Mouse (Mus musculus) urinary bladder, adult 2 months (tissue): ENCODE results near the gene Mlf2. TPM values are rescaled to one million over a fixed set of nuclear protein-coding genes. Genes with fewer than 3 reads are reported as not detected.
"Not testable (repeated sequence)": the region's sequence is repeated elsewhere in the genome, so short reads cannot be mapped to it uniquely, and the experiment has no call there.

ENCODE experiments used
- DNase-seq: peaks from one replicate; pipeline ENCODE4 v3.0.0; 2022; ENCODE audit warnings: low spot score
- polyA plus RNA-seq: library from polyadenylated mRNA; depleted of rRNA; stranded (reverse); fragments of >200 nt; gene quantifications from 2 replicates; pipeline ENCODE4 v1.2.3, GENCODE M21; 2012; rRNA removed

The Mlf2 gene
- 273 and 291 TPM in 2 replicates for polyA plus RNA-seq

DNA sequence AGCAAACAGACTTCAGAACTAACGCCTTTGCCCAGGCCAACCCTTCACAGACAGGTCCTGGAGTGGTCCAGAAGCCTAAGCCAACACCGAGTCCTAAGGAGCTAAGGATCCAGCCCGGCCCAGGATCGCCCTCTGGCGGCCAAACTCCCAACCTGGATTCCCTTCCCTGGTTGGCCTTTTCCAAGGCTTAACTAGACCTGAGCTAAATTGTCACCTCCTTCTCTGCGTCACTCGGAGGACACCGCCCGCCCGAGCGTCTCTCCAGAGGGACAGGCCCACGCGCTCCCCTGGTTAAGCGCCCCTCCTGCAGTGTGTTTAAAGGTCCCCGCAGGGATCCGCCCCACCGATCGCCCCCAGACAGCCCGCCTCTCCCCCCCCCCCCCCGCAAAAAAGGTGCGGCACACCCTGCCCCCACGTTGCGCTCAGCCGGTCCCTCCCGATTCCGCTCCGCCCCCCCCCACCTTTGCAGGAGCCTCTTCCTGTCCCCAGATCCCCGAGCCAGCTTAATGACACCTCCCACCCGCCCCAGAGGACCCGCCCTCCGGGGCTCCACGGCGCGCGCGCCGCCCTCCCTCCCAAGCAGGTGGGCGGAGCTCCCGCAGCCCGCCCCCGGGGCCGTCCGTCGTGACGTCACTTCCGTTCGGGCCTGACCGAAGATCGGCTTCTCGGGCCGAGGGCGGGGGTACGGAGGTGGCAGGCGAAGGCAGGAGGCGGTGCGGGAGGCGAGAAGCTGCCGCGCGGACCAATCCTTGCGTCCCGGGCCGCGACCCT lies at the start of gene Mlf2:
TSS of gene Mlf2 (plus strand) at position 633 of the 771 bp plus-strand sequence.
- peak; percentile 98 for DNase-seq

DNA sequence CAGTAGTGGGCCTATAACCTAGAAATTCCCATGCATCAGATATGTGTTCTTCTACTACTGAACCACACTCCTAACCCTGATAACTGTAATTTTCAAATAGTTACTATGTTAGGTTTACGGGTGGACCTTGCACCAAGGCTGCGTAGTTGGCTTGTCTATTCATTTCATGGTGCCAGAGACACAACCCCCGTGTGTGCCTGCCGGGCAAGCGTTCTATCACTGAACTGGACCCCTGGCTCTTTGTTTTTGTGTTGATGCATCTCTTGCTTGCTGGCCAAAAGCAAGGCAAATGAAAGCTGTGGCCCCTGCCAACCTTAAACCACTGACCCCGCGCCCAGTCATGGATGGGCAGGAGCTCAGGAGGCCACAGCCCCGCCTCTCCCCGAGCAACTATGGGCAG lies 49.4 kb upstream of the Mlf2 start:
- no peak for DNase-seq

DNA sequence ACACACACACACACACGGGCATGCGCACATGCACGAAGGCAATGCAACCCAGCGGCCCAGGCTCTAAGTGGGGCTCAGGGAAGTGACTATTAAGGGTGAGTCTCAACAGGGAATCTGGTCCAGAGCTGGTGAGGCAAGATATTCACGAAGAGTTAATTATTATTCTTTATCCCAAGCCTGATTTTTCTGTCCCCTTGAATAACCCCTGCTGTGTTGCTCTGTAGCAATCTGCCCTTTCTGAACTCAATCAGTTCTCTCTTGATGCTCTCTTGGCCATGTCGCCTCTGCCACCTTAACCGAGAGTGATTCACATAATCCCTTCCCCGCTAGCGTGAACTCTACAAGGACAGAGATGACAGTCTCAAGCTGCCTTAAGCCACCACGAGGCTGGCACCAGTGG lies 47.8 kb upstream of the Mlf2 start:
- no peak for DNase-seq

- DNase-seq = no peak
These were observed 46.3 kb upstream of the Mlf2 start for GRCm38 (mm10) chr6:124884714-124885500.

DNA sequence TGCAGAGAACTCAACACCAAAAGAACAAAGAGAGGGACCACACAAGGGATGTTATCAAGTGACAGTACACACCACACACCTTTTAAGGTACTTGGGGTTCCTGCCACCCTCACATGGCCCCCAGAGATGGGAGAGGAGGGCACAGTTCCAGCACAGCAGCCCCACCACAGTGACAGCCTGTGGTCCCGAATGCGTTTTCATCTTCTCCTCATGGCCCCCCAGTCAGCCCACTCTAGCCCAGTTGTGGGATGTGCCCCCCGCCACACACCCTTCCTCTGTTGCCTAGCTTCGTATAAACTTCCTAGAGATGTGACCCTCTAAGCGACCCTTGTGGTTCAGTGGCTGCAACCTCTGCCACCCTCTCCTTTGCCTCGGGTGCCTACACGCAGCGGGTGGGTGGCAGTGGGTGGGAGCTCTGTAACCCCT lies 45.2 kb upstream of the Mlf2 start:
- no peak for DNase-seq

DNA sequence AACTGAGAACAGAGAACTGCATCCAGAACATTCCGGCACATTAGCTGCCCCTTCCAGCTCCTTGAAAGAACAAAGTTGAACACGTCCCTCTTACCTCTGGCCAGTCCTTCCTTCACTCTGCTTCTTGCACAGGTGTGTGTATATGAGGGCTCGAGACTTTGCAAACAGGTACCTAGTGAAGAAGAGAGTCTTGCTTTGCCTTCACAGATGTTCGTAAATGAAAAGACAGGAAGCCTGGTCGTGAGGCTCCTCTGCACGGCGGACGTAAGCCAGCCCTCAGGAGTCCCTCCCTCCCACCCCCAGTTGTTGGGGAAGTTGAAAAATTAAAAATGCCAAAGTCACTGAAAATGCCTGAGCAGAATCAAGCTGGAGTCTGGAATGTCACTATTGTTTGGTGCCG lies 43.2 kb upstream of the Mlf2 start, which contains the start of gene Cd4:
TSS of gene Cd4 (minus strand) at position 236 of the 400 bp plus-strand sequence.
- DNase-seq = no peak

DNA sequence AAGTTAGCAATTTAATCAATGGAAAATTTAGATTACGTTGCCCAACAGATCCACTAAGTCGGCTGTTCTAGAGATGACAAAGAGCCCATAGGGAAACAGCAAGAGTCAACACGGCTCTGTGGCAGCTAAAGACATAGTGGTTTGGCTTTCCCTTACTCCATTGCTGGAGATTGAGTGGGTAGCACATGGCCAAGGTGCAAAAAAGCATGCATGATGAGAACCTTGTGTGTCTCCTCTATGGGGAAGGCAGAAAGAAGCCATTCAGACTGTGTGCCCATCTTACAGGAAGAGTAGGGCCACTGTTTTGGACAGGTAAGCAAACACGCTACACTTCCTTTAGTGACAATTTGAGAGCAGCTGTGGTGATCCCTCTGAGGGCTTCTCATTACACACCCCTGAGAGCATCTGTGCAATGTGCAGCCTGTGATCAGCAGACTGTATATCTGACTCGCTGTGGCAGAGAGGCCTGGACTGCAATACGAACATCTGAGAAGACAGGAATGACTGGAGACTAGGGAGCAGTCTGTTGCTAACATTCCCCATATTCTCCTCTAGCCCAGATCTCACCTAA lies 42.5 kb upstream of the Mlf2 start:
- no peak for DNase-seq

DNA sequence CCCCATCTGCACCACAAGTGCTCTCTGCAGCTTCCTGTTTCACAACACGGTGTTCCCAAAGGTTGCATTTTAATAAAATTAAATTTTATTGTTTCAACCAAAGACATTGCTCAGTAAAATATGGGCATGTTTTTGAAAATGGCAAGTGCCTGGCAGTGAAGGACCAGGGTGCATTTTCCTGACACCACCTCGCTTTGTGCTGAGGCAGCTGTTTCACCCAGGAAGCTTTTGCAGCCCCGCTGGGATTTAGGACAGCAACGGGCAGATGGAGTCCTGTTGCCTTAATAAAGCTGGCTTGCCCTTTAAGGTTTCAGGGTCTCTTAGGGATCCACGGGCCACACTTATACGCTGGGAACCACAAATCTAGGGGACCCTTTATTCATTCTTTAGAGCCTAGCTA lies 40.2 kb upstream of the Mlf2 start:
- no peak for DNase-seq

- not testable (repeated sequence) for DNase-seq
These were observed 37.1 kb upstream of the Mlf2 start for GRCm38 (mm10) chr6:124894113-124894512.

DNA sequence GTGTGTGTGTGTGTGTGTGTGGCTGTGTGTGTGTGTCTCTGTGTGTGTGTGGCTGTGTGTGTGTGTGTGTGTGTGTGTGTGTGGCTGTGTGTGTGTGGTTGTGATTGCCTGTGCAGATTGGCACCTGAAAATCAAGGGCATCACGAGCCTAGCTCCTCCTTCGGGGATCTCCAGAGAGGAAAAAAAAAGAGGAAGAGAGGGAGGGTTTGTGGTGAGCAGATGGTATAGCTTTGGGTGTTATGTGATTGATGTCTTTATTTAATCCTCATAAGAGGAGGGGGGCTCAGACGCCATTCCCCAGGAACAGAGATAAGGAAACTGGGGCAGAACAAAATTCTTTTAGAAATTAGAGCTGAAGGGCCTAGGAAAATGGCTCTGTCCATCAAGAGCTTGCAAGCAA lies 32.8 kb upstream of the Mlf2 start:
- DNase-seq = no peak

- DNase-seq = no peak
These were observed 31.0 kb upstream of the Mlf2 start for GRCm38 (mm10) chr6:124900056-124900800.

DNA sequence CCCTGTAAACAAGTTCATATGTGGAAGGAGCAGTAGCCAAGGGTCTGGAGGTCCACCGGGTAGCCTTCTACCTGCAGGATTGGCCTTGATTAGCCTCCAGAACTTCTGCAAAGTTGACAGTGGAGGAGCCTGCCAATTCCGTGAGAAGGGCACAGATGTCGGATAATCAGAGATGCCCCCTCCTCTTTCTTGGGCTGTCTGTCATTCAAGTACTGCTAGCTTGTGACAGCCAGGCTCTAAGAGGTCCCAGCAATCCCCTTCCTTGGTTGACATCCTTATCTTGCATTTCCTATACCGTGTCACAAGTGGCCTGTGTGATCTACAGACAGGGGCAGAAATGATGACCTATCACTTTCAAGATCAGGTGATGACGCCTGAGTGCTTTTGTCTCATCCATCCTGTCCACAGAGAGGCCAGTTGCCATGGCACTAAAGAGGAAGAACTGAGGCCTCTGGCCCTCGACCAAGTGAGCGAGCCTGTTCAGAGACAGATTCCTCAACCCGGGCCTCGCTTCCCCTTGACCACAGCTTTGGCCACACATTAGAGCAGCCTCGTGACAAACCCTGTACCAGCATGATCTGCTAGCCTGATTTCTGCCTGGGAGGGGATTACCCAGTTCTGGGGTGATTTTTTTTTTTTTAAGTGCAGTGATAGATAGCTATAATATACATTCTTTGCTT lies 30.2 kb upstream of the Mlf2 start:
- DNase-seq = no peak

DNA sequence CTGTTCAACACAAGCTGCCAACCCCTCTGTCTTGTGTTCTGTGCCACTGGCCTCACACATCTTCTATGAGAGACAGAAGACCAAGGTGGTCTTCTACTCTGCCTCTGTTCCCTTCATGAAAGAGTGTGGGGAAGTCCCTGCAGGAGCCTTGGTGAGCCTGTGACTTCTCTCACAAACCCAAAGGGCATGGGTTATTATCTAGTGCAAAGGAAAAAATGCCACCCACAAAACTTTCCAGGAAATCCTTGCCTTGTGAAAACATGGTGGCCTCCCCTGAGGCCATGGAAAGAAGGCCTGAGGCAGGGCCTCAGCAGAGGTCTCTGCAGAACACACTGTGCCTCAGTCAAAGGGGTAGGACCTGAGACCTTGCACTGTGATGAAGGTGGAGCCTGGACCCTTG lies 29.3 kb upstream of the Mlf2 start:
- no peak for DNase-seq

GRCm38 (mm10) chr6:124903580-124904151 lies 27.5 kb upstream of the Mlf2 start:
- peak; percentile 92 for DNase-seq

- DNase-seq = peak; percentile 46
These were observed 26.8 kb upstream of the Mlf2 start for GRCm38 (mm10) chr6:124904161-124904981.

DNA sequence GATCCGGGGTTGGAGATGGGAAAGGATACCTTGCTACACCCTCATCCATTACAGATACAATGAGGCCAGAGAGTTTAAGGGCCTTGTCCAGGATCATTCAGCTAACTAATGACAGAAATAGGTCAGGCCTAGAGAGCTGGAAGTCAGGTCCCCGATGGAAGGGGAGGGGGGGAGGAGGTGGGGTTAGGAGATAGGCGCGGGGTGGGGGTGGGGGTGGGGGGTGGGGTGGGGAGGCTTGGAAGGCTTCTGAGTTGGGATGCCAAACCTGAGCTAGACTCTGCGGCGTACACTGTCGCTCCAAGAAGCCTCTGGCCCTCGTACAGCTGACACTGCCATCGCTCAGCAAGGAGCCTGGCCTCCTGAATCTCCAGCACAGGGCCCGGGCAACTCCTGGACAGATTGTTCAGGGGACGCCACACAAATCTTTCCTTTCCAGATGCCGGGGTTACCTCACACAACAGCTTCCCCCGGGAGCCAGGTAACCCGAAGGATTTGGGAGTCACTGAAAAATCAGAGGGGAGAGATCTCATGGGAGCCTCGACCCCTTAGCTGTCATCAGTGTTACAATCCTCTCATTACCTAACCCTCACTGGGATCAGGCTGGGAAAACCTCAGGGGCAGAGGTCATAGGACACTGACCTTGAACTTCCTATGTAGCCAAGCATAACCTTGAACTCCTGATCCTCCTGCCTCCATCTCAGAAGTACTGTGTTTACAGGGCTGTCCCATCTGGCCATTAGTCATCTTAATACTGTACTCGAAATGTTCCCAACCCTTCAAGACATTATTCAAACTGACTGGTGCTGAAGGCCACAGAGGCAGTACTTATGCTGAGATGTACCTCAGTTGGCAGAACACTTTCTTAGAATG lies 26.0 kb upstream of the Mlf2 start:
- DNase-seq = no peak

DNA sequence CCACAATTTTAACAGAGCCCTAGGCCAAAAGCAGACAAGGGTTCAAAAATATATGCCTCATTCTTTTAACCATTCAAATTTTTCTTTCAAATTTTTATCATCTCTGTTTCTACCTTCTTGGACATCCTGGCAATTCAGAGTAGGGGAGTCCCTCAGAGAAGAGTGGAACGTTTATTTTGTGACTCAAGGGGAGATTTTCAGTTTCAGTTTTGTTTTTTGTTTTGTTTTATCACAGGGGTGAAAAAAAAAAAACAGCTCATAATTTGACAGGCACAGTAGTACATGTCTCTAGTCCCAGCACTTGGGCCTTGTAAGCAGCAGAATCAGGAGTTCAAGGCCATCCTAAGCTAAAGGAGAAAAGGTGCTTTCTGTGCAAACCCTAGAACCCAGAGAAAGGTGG lies 23.4 kb upstream of the Mlf2 start:
- no peak for DNase-seq

DNA sequence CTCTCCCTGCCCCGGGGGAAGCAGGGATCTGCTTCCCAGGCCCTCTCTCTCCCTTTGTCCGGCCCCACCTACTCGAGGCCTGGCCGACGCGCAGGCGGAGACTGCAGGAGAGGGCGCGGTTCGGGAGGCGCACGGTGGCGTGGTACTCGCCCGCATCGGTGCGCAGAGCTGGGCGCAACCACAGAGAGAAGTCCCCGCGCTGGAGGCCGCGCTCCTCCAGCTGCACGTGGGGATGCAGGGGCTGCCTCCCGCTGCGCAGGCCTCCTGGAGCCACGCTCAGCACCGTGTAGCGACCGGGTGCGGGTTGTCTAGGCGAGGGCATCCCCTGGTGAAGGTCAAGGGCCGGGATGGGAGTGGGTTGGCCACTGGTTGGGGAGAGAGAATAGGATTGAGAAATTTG lies 21.2 kb upstream of the Mlf2 start:
- no peak for DNase-seq
